Mouse (Mus musculus) embryonic fibroblast, embryonic 13.5 days (primary cell): ENCODE measurements around the gene Rnf141. TPM values are rescaled to one million over a fixed set of nuclear protein-coding genes. Genes with fewer than 3 reads are reported as not detected.

ENCODE experiments used
- H3K27ac ChIP-seq: 2 replicates; pipeline ENCODE4 v1.5.1; 2012; ENCODE audit warnings: low read length, control low read depth, inconsistent platforms; ENCODE audit not compliant: insufficient read depth
- H3K4me1 ChIP-seq: 2 replicates; pipeline ENCODE4 v1.6.1; 2011; ENCODE audit warnings: low read length; ENCODE audit not compliant: control insufficient read depth, insufficient read depth
- H3K4me3 ChIP-seq: 2 replicates; pipeline ENCODE4 v1.5.1; 2011; ENCODE audit warnings: mild to moderate bottlenecking, control low read depth, low read length; ENCODE audit not compliant: insufficient read depth
- CTCF ChIP-seq: IDR thresholded peaks from 2 replicates; pipeline ENCODE4 v1.5.1; 2011; ENCODE audit warnings: mild to moderate bottlenecking, control low read depth, low read length, moderate library complexity, borderline replicate concordance; ENCODE audit not compliant: insufficient read depth
- POLR2A ChIP-seq: IDR thresholded peaks from 2 replicates; pipeline ENCODE4 v1.6.1; 2011; ENCODE audit warnings: low read depth, mild to moderate bottlenecking, control low read depth, low read length, moderate library complexity
- polyA plus RNA-seq: library from polyadenylated mRNA; stranded (reverse); fragments of >200 nt; gene quantifications from 2 replicates; pipeline ENCODE4 v1.2.4, GENCODE M21; 2011; ENCODE audit warnings: low read depth; ENCODE audit not compliant: missing spikeins, insufficient read length

The Rnf141 gene
- polyA plus RNA-seq, 1 experiment: 36.1 TPM

DNA sequence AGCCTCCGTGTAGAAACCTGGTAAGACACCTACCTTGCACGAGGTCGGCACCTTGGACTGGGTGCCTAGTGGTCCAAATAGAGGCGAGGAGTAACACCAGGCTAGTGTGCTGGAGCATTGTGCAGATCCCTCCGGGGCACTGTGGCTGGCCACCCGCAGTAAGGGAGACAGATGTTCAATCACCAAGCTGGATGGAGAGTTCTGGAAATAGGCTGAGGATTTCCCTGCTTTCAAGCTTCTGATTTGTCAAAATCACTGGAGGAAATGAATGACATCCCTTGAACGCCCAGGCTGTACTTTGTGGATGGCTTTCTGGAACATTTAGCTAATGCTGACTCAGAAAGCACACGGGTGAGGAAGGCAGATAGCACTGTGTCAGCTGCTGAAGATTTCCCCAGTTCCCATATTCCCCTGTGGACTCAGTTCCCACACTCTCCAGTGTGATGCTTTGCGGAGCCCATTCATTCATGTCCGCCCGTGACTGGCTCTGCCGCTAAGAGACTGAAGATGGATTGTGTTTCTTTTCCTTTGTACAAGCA is 18.6 kb upstream of the Rnf141 start, which contains the start of gene Lyve1:
TSS of gene Lyve1 (minus strand) at position 489 of the 539 bp plus-strand sequence.
- no peak for TF ChIP-seq CTCF
- Histone ChIP-seq H3K27ac (no peak within 1 kb of the TSS), H3K4me3 (no peak within 1 kb of the TSS), H3K4me1 (peaks cover 2% of the 10 kb centered on the region; the same call in 1 of the 2 replicates)

DNA sequence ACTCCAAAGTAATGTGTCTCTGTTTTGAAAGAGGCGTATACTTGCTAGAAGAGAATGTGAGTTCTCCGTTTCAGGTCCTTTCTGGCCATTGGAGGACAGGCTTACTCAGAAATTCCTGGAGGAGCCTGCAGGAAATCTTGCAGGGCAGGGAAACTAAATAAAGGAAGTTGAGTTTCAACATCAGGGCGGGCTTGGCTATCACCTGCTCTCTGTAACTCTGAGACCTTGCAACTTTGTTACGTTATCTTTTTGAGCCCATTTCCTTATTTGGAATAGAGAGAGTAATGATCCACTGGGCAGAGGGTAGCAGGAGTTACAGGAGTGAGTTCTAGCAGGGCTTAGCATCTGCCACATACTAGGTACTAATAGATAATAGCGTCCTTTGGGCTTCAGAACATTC is 15.9 kb upstream of the Rnf141 start:
- TF ChIP-seq POLR2A (no peak), CTCF (no peak)
- Histone ChIP-seq H3K4me3 (no peak overlapping the region), H3K27ac (no peak overlapping the region), H3K4me1 (peaks cover under 1% of the 10 kb centered on the region; the same call in 1 of the 2 replicates)

DNA sequence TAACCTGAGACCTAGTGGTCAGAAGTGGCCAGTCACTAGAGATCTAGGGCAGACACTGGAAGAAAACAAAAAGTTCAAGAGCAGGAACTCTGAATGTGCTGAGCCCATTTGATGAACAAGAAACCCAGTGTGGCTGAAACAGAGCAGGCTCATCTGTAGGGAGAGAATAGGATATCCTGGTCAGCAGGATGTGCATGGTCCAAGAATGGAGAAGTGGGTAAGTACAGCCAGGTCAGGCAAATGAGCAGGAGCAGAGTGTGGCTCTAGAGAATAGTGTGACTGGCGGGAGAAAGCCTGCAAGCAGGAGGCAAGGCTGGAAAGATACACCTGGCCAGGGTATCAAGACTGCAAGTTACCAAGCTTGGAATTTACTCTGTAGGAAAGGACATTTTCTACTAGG is 11.3 kb upstream of the Rnf141 start:
- TF ChIP-seq CTCF: no peak
- Histone ChIP-seq H3K27ac (no peak overlapping the region), H3K4me1 (peaks cover 7% of the 10 kb centered on the region; the same call in 1 of the 2 replicates), H3K4me3 (no peak overlapping the region)

DNA sequence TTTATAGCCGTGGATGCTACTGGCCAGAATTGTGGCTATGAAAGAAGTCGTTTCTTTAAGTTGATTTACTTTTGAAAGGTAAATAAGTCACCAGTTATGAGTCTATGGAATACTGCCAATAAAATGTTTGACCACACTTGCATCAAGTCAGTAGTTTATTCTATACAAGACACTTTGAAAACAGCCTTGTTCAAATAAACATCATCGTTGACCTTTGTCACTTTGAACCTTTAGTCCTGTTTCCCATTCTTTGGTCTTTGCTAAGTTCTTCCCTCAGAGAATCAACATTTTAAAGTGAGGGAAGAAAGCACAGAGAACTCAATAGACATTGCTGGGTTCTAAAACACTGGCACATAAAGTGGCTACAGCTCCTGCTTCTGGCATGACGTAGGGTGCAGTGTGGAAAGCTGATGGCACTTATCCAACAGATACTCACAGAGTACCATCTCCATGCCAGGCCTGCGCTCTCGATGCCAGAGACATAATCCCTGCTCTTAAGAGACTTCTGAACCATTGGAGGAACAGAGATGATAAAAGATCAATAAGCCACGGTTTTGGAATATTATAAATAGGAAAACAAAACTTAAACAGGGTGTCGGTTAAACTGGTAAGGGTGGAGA is 10.8 kb upstream of the Rnf141 start:
- peaks cover 10% of the 10 kb centered on the region; the same call in 1 of the 2 replicates for H3K4me1 ChIP-seq
- TF ChIP-seq CTCF (no peak), POLR2A (no peak)
- H3K27ac ChIP-seq: no peak overlapping the region
- H3K4me3 ChIP-seq: no peak overlapping the region

DNA sequence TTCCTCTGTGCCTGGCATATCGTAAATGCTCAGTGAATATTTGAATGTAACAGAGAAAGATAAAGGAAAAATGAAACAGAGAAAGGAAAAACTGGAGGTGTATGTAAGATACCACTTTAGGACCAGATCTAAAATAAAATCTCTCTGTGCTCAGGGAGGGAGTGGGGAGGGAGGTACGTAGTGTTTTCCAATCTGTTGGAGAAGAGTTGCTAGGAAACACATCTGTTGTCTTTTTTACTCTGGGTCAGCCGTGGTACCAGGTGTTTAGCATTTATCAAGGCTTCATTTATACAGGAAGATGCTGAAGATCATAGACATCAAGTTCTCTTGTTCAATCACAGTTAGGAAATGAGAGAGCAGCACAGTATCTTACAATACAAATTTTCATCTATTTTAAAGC is 10.3 kb upstream of the Rnf141 start:
- no peak for TF ChIP-seq POLR2A
- no peak for TF ChIP-seq CTCF
- Histone ChIP-seq H3K4me1 (peaks cover 12% of the 10 kb centered on the region; the same call in 1 of the 2 replicates), H3K4me3 (no peak overlapping the region), H3K27ac (no peak overlapping the region)

DNA sequence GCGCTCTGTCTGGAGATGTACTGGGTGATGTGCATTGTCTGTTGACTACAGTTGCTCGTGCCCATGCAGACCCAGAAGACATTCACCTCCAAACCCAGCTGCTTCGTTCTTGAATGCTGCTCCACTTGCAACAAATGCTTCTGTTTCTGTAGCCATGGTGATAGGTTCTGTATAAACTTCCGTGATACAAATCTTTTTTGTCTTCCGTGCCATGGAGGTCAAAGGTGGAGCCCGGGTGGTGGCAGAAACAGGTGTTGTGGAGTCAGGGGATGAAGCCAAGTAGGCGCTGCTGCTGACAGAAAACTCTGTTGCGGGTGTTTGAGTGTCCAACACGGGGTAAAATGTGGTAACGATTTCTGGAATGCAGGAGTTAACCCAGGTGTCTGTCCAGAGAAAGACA is 9.4 kb upstream of the Rnf141 start:
- Histone ChIP-seq H3K27ac (no peak overlapping the region), H3K4me3 (no peak overlapping the region), H3K4me1 (peaks cover 12% of the 10 kb centered on the region; the same call in 1 of the 2 replicates)
- TF ChIP-seq CTCF (no peak), POLR2A (no peak)

DNA sequence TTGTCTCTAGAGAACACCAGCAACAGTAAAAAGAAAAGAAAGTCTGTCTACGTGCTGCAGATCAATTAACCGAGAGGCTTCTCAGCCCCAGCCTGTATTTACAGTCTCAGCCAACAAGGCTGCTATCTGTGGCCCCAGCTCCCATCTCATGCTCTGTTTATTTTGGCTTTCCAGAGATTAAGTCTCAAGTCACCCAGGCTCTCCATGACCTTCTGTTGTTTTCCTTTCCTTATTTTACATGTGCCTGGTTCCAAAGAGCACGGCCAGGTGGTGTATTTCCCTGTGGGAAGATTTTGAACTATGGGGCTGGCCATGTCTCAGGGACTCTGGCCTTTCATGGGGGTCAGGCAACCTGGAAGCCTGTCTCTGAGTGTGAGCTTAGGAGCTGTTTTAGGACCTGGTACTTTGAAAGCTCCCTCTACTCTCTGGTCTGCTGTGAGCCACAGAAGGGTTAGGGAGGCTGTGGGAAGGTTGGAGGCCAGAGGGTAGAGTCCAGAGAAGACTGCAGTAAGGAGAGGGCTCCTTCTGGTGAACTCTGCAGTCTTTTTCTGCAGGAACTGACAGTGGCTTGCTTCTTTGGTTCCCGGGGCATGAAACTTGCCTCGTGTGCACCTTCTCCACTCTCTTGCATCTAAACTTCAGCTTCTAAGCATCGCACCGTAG is 7.4 kb upstream of the Rnf141 start:
- Histone ChIP-seq H3K4me3 (no peak overlapping the region), H3K4me1 (peaks cover 15% of the 10 kb centered on the region; the same call in 1 of the 2 replicates), H3K27ac (peak overlapping the region; percentile 43)
- TF ChIP-seq CTCF: no peak
- no peak for TF ChIP-seq POLR2A

DNA sequence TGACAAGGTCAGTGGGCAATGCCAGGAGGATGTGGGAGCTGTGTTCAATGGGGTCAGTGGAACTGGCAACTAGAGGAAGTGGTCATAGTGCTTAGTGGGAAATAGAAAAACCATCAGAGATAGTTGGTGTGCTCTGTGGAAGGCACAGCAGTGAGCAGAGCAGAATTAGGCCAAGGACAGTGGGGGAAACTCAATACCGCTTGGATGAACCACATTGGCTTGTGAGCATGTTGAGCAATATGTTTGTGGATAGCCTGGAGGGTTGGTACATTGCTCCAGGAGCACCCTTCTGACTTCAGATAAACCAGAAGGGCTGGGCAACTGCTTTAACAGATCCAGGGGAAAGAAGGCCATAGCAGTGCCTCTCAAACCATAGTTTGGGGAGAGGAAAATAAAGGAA is 4.1 kb upstream of the Rnf141 start:
- no peak for TF ChIP-seq POLR2A
- H3K4me3 ChIP-seq: no peak overlapping the region
- H3K27ac ChIP-seq: no peak overlapping the region
- peaks cover 17% of the 10 kb centered on the region; the same call in 1 of the 2 replicates for H3K4me1 ChIP-seq

DNA sequence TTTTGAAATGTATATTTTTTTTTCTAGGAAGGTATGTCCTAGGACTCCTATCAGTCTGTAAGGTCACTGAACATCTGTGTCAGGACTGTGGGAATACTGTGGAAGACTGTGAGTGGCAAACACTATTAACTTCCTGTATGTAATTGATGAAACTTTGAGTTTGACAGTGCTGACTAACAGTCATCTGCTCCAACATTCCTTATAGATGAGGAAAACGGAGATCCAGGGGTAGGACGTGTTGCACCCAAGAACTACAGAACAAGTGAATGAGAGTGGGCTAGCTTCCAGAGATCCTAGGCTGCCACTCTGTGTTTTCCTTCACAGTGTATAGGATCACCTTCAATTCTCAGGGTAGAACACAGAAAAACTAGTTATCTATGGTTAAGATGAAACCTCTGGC is 3.1 kb upstream of the Rnf141 start:
- TF ChIP-seq CTCF (no peak), POLR2A (no peak)
- H3K4me3 ChIP-seq: no peak overlapping the region
- peaks cover 19% of the 10 kb centered on the region; the same call in 1 of the 2 replicates for H3K4me1 ChIP-seq
- H3K27ac ChIP-seq: no peak overlapping the region

DNA sequence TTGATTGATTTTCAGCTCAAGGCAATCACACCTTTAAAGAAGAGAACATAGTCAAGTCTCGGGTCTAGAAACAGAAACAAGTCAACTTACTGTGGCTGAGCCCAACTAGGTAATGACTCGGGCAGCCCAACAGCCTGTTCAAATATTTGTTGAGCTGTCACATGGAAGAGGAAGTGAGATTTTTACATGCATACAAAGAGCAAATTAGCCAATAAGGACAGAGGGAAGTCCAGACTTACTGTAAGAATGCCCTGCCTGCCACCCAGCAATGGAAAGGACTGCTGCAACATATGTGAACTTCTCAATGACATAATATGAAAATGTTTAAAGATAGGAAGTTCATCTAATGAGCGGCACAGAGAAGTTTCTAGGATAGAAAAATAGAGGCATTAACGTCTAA is 3.9 kb downstream of the Rnf141 start:
- Histone ChIP-seq H3K4me1 (peaks cover 4% of the 10 kb centered on the region; the same call in 1 of the 2 replicates), H3K4me3 (no peak overlapping the region), H3K27ac (no peak overlapping the region)
- TF ChIP-seq CTCF (no peak), POLR2A (no peak)

DNA sequence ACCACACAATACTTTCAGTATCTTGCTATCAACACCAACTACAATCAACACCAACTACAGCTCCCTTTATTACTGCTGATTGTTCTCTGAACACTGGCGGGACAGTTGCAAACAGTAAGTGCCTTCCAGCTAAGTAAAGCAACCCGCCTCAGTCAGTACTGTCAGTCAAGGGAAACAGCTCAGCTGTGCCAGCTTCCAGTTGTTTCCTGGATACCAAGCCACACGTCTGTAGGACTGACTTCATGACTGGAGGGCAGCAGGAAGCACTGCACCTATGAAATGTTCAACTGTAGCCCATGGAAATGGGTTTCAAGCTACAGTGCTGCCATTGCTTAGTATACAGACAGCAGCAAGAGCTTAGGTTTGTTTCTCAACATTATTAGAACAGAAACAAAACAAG is 9.7 kb downstream of the Rnf141 start:
- no peak for TF ChIP-seq CTCF
- TF ChIP-seq POLR2A: no peak
- Histone ChIP-seq H3K4me3 (no peak overlapping the region), H3K4me1 (no peaks in the 10 kb centered on the region), H3K27ac (no peak overlapping the region)
